Mouse (Mus musculus): ENCODE measurements around the gene Fam122b. TPM values are rescaled to one million over a fixed set of nuclear protein-coding genes. Genes with fewer than 3 reads are reported as not detected.
A peak's percentile ranks its signal among the peaks of the same experiment; 100 is the strongest.

The Fam122b gene
- total and polyA plus RNA-seq, 2 experiments from 2014 or later = 2.6 to 3.1 TPM

GRCm38 (mm10) chrX:53255195-53255594 is 14.4 kb downstream of the Fam122b start:
- Histone ChIP-seq H3K27ac (no peak overlapping the region), H3K27me3 (ENCODE audit: insufficient read depth, low read length) (no peaks in the 10 kb centered on the region), H3K4me3 (ENCODE audit: low read length) (no peak overlapping the region), H3K9me3 (ENCODE audit: low read length) (no peaks in the 10 kb centered on the region), H3K9ac (replicated peaks; ENCODE audit: low read length) (no peak overlapping the region), H3K4me2 (ENCODE audit: low read depth, low read length) (no peak overlapping the region), H3K4me1 (ENCODE audit: insufficient read depth, low read length) (no peaks in the 10 kb centered on the region), H3K36me3 (ENCODE audit: insufficient read depth, low read length) (no peaks in the 10 kb centered on the region)
- peak; percentile 52 for TF ChIP-seq CTCF (IDR thresholded peaks at IDR 0.05; ENCODE audit: low read depth)
- DNase-seq (ENCODE audit: low spot score) (peak; percentile 35), ATAC-seq (no peak)

- Histone ChIP-seq H3K36me3 (ENCODE audit: insufficient read depth, low read length) (no peaks in the 10 kb centered on the region), H3K27ac (no peak within 1 kb of the TSS), H3K9ac (replicated peaks; ENCODE audit: low read length) (no peak within 1 kb of the TSS), H3K4me2 (ENCODE audit: low read depth, low read length) (no peak within 1 kb of the TSS), H3K9me3 (ENCODE audit: low read length) (no peaks in the 10 kb centered on the region), H3K4me3 (ENCODE audit: low read length) (no peak within 1 kb of the TSS), H3K27me3 (ENCODE audit: insufficient read depth, low read length) (no peaks in the 10 kb centered on the region), H3K4me1 (ENCODE audit: insufficient read depth, low read length) (no peaks in the 10 kb centered on the region)
- DNase-seq (ENCODE audit: low spot score) (no peak), ATAC-seq (no peak)
- TF ChIP-seq CTCF (IDR thresholded peaks at IDR 0.05; ENCODE audit: low read depth) = no peak
- 62% methylated on average over 4 of the region's 4 CpGs for WGBS
Observed at GRCm38 (mm10) chrX:53240011-53240410, 29.6 kb downstream of the Fam122b start, which contains the start of gene Plac1. Gene Plac1, minus strand, starts transcription at chrX:53240111.

GRCm38 (mm10) chrX:53237971-53238370 is 31.6 kb downstream of the Fam122b start:
- no peaks in the 10 kb centered on the region for H3K4me1 ChIP-seq (ENCODE audit: insufficient read depth, low read length)
- no peak overlapping the region for H3K27ac ChIP-seq
- peak; percentile 2 for DNase-seq (ENCODE audit: low spot score)
- no peak for ATAC-seq
- H3K36me3 ChIP-seq (ENCODE audit: insufficient read depth, low read length) = no peaks in the 10 kb centered on the region
- WGBS = 15% methylated on average over 2 of the region's 2 CpGs
- H3K9me3 ChIP-seq (ENCODE audit: low read length) = no peaks in the 10 kb centered on the region
- no peaks in the 10 kb centered on the region for H3K27me3 ChIP-seq (ENCODE audit: insufficient read depth, low read length)
- H3K4me3 ChIP-seq (ENCODE audit: low read length) = no peak overlapping the region
- H3K4me2 ChIP-seq (ENCODE audit: low read depth, low read length) = no peak overlapping the region
- no peak overlapping the region for H3K9ac ChIP-seq (replicated peaks; ENCODE audit: low read length)
- TF ChIP-seq CTCF (IDR thresholded peaks at IDR 0.05; ENCODE audit: low read depth) = peak; percentile 34; the same call in 1 of the 2 replicates

GRCm38 (mm10) chrX:53236404-53236803 is 33.2 kb downstream of the Fam122b start:
- Histone ChIP-seq H3K9me3 (ENCODE audit: low read length) (no peaks in the 10 kb centered on the region), H3K27ac (no peak overlapping the region), H3K9ac (replicated peaks; ENCODE audit: low read length) (no peak overlapping the region), H3K36me3 (ENCODE audit: insufficient read depth, low read length) (no peaks in the 10 kb centered on the region), H3K4me2 (ENCODE audit: low read depth, low read length) (no peak overlapping the region), H3K4me1 (ENCODE audit: insufficient read depth, low read length) (no peaks in the 10 kb centered on the region), H3K4me3 (ENCODE audit: low read length) (no peak overlapping the region), H3K27me3 (ENCODE audit: insufficient read depth, low read length) (no peaks in the 10 kb centered on the region)
- ATAC-seq (no peak), DNase-seq (ENCODE audit: low spot score) (no peak)
- 57% methylated on average over 7 of the region's 7 CpGs for WGBS
- no peak for TF ChIP-seq CTCF (IDR thresholded peaks at IDR 0.05; ENCODE audit: low read depth)

GRCm38 (mm10) chrX:53233689-53234088 is 35.9 kb downstream of the Fam122b start:
- WGBS = 49% methylated on average over 4 of the region's 4 CpGs
- peak; percentile 30; the same call in 1 of the 2 replicates for TF ChIP-seq CTCF (IDR thresholded peaks at IDR 0.05; ENCODE audit: low read depth)
- H3K4me2 ChIP-seq (ENCODE audit: low read depth, low read length) = no peak overlapping the region
- H3K36me3 ChIP-seq (ENCODE audit: insufficient read depth, low read length) = no peaks in the 10 kb centered on the region
- DNase-seq (ENCODE audit: low spot score) = peak; percentile 6
- no peaks in the 10 kb centered on the region for H3K27me3 ChIP-seq (ENCODE audit: insufficient read depth, low read length)
- no peaks in the 10 kb centered on the region for H3K9me3 ChIP-seq (ENCODE audit: low read length)
- H3K27ac ChIP-seq = no peak overlapping the region
- no peak for ATAC-seq
- H3K4me3 ChIP-seq (ENCODE audit: low read length) = no peak overlapping the region
- no peak overlapping the region for H3K9ac ChIP-seq (replicated peaks; ENCODE audit: low read length)
- H3K4me1 ChIP-seq (ENCODE audit: insufficient read depth, low read length) = no peaks in the 10 kb centered on the region

- Histone ChIP-seq H3K27me3 (ENCODE audit: insufficient read depth, low read length) (no peaks in the 10 kb centered on the region), H3K4me2 (ENCODE audit: low read depth, low read length) (peak overlapping the region; percentile 52), H3K4me1 (ENCODE audit: insufficient read depth, low read length) (no peaks in the 10 kb centered on the region), H3K9me3 (ENCODE audit: low read length) (no peaks in the 10 kb centered on the region), H3K4me3 (ENCODE audit: low read length) (peak overlapping the region; percentile 25), H3K36me3 (ENCODE audit: insufficient read depth, low read length) (no peaks in the 10 kb centered on the region), H3K27ac (no peak overlapping the region), H3K9ac (replicated peaks; ENCODE audit: low read length) (no peak overlapping the region)
- ATAC-seq = no peak
- peak; percentile 55 for DNase-seq (ENCODE audit: low spot score)
- no peak for TF ChIP-seq CTCF (IDR thresholded peaks at IDR 0.05; ENCODE audit: low read depth)
- WGBS = 44% methylated on average over 13 of the region's 13 CpGs
Observed at GRCm38 (mm10) chrX:53231965-53232364, 37.6 kb downstream of the Fam122b start.

GRCm38 (mm10) chrX:53224353-53224944 is 45.2 kb downstream of the Fam122b start:
- DNase-seq (ENCODE audit: low spot score) = no peak
- TF ChIP-seq CTCF (IDR thresholded peaks at IDR 0.05; ENCODE audit: low read depth) = no peak
- ATAC-seq = no peak
- H3K4me3 ChIP-seq (ENCODE audit: low read length) = no peak overlapping the region
- no peaks in the 10 kb centered on the region for H3K27me3 ChIP-seq (ENCODE audit: insufficient read depth, low read length)
- no peak overlapping the region for H3K4me2 ChIP-seq (ENCODE audit: low read depth, low read length)
- no peak overlapping the region for H3K9ac ChIP-seq (replicated peaks; ENCODE audit: low read length)
- H3K9me3 ChIP-seq (ENCODE audit: low read length) = no peaks in the 10 kb centered on the region
- no peaks in the 10 kb centered on the region for H3K36me3 ChIP-seq (ENCODE audit: insufficient read depth, low read length)
- no peaks in the 10 kb centered on the region for H3K4me1 ChIP-seq (ENCODE audit: insufficient read depth, low read length)
- 62% methylated on average over 6 of the region's 6 CpGs for WGBS
- no peak overlapping the region for H3K27ac ChIP-seq

Measured in hindbrain, postnatal 0 days (tissue).